Mouse (Mus musculus) erythroblast, embryonic 14.5 days (primary cell): Measurements from ENCODE around the gene Grk5. TPM values are rescaled to one million over a fixed set of nuclear protein-coding genes. Genes with fewer than 3 reads are reported as not detected.

Experiments
- H3K27me3 ChIP-seq: 2 replicates; pipeline ENCODE4 v1.6.1; 2012; ENCODE audit warnings: inconsistent platforms; ENCODE audit not compliant: control insufficient read depth
- H3K36me3 ChIP-seq: 2 replicates; pipeline ENCODE4 v1.6.1; 2012; ENCODE audit warnings: mild to moderate bottlenecking, inconsistent platforms; ENCODE audit not compliant: control insufficient read depth
- H3K4me1 ChIP-seq: 2 replicates; pipeline ENCODE4 v1.6.1; 2012; ENCODE audit warnings: inconsistent platforms; ENCODE audit not compliant: control insufficient read depth
- H3K4me3 ChIP-seq: replicated peaks from 2 replicates; pipeline ENCODE3; 2012; ENCODE audit warnings: moderate library complexity, mild to moderate bottlenecking, inconsistent platforms
- H3K9me3 ChIP-seq: 2 replicates; pipeline ENCODE4 v1.6.1; 2012; ENCODE audit warnings: low read length, inconsistent platforms, mixed read lengths; ENCODE audit not compliant: control insufficient read depth
- GATA1 ChIP-seq: IDR thresholded peaks from 2 replicates; pipeline ENCODE4 v1.6.1; 2012; ENCODE audit warnings: low read length, inconsistent platforms, mixed read lengths
- TAL1 ChIP-seq: IDR thresholded peaks from 3 replicates; pipeline ENCODE4 v1.6.1; 2012; ENCODE audit warnings: low read length, inconsistent platforms, mixed read lengths
- polyA plus RNA-seq: library from polyadenylated mRNA; stranded (reverse); fragments of >175 nt; gene quantifications from 2 replicates; pipeline ENCODE4 v1.2.3, GENCODE M21; 2012

Grk5 gene
- polyA plus RNA-seq, 1 experiment = 0.06 TPM

GRCm38 (mm10) chr19:61056783-61057410, 167.3 kb downstream of the Grk5 start:
- no peak for TF ChIP-seq GATA1
- no peak for TF ChIP-seq TAL1
- Histone ChIP-seq H3K4me1 (no peaks in the 10 kb centered on the region), H3K9me3 (no peaks in the 10 kb centered on the region), H3K4me3 (no peak overlapping the region), H3K27me3 (no peaks in the 10 kb centered on the region), H3K36me3 (no peaks in the 10 kb centered on the region)

DNA sequence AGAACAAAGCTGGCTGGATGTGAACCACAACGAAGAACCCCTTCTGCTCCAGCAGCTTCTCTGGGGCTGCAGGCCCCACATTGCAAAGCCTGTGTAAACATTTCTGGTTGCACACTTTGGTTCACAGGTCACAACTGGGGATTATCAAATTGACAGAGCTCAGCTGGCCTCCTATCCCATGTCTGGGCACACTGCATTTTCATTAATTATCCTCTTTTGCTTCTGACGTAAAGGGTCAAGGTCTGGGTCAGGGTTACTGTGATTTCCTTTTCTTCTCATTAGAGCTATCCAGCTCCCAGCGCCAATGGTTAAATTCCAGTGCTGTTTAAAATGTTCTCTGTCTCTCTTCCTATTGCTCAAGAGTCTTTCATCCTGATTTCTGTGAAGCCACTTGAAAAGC, 168.0 kb downstream of the Grk5 start:
- TF ChIP-seq GATA1 (no peak), TAL1 (no peak)
- no peaks in the 10 kb centered on the region for H3K4me1 ChIP-seq
- H3K4me3 ChIP-seq = no peak overlapping the region
- H3K27me3 ChIP-seq = no peaks in the 10 kb centered on the region
- H3K9me3 ChIP-seq = no peaks in the 10 kb centered on the region
- no peaks in the 10 kb centered on the region for H3K36me3 ChIP-seq

DNA sequence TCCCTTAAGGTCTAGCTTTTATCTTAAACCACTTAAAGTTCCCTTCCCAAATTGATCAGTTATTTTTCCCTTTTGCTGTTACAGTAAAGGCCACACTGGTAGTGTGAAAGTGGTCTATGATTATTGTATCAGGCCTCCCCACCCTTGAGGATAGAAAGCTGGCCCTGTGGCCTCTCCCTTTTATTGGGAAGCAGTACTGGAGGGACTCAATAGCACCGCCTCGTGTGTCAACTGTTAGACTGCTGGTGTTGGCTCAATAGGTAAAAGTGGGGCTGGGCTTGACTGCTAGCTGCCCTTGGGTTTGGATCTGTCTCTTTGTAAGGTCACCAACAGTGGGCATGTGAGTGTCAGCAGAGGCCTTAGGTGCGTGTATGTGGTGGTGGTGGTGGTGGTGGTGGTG, 174.8 kb downstream of the Grk5 start:
- Histone ChIP-seq H3K4me1 (no peaks in the 10 kb centered on the region), H3K27me3 (no peaks in the 10 kb centered on the region), H3K9me3 (no peaks in the 10 kb centered on the region), H3K4me3 (no peak overlapping the region), H3K36me3 (no peaks in the 10 kb centered on the region)
- no peak for TF ChIP-seq GATA1
- no peak for TF ChIP-seq TAL1

GRCm38 (mm10) chr19:61065011-61065410, 175.5 kb downstream of the Grk5 start:
- H3K36me3 ChIP-seq = no peaks in the 10 kb centered on the region
- H3K4me3 ChIP-seq = no peak overlapping the region
- H3K9me3 ChIP-seq = no peaks in the 10 kb centered on the region
- TF ChIP-seq GATA1 (no peak), TAL1 (no peak)
- H3K27me3 ChIP-seq = no peaks in the 10 kb centered on the region
- no peaks in the 10 kb centered on the region for H3K4me1 ChIP-seq

- TF ChIP-seq TAL1 (no peak), GATA1 (no peak)
- no peak overlapping the region for H3K4me3 ChIP-seq
- no peaks in the 10 kb centered on the region for H3K9me3 ChIP-seq
- H3K4me1 ChIP-seq = peaks cover 6% of the 10 kb centered on the region
- H3K27me3 ChIP-seq = no peaks in the 10 kb centered on the region
- no peaks in the 10 kb centered on the region for H3K36me3 ChIP-seq
These were observed 189.1 kb downstream of the Grk5 start for GRCm38 (mm10) chr19:61078622-61079021.

GRCm38 (mm10) chr19:61080251-61080749, 190.8 kb downstream of the Grk5 start:
- Histone ChIP-seq H3K36me3 (no peaks in the 10 kb centered on the region), H3K4me3 (no peak overlapping the region), H3K4me1 (peaks cover 10% of the 10 kb centered on the region), H3K9me3 (no peaks in the 10 kb centered on the region), H3K27me3 (no peaks in the 10 kb centered on the region)
- TF ChIP-seq TAL1 (no peak), GATA1 (no peak)

DNA sequence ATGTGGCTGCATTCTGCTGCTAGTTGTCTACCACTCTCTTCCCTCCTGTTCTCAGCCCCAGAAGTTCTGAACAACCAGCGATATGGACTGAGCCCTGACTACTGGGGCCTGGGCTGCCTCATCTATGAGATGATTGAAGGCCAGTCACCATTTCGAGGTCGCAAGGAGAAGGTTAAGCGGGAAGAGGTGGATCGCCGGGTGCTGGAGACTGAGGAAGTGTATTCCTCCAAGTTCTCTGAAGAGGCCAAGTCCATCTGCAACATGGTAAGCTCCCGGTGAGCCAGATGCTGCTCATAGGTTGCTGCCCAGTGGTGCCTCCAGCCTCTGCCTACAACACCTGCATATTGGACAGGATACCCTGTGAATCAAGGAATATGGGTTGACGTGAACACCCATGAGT, 193.5 kb downstream of the Grk5 start:
- H3K27me3 ChIP-seq = no peaks in the 10 kb centered on the region
- peaks cover 11% of the 10 kb centered on the region for H3K4me1 ChIP-seq
- no peaks in the 10 kb centered on the region for H3K9me3 ChIP-seq
- TF ChIP-seq GATA1 (no peak), TAL1 (no peak)
- H3K4me3 ChIP-seq = no peak overlapping the region
- H3K36me3 ChIP-seq = no peaks in the 10 kb centered on the region

DNA sequence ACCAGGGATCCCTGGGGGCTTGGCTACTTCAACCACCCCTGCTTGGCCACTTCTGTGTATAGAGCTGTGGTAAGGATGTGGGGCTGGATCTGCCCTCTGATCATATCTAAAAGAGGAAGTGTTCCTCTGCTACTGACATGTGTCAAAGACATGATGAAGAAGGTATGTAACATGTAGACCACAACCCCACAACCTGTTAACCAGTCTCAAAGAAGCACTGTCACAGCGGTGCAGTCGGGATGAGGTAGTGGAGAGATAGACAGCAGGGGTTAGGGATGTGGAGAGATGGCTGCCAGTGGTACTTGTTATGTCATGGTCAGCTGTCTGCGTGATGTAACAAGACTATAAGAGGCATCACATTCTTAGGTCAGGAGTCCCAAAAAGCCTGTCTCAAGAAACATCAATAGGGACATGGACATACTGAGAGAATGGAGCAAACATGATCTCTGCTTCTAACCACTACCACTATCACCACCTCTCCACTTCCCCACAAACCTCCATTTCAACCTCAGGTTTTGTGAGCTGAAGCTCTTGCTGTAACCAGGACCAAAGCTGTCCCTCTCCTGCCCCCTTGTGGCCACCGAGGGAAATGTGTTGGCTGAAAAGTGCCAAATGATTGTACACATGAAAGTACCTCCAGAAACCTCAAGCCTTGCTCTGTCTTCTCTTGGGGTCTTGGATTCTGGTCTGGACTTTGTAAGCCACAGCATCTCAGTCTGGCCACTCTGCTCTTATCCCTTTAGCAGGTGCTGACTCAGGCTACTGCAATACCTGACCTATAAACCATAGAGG, 194.8 kb downstream of the Grk5 start:
- no peak for TF ChIP-seq TAL1
- TF ChIP-seq GATA1 = no peak
- Histone ChIP-seq H3K27me3 (no peaks in the 10 kb centered on the region), H3K4me1 (peaks cover 5% of the 10 kb centered on the region), H3K9me3 (no peaks in the 10 kb centered on the region), H3K4me3 (no peak overlapping the region), H3K36me3 (no peaks in the 10 kb centered on the region)

DNA sequence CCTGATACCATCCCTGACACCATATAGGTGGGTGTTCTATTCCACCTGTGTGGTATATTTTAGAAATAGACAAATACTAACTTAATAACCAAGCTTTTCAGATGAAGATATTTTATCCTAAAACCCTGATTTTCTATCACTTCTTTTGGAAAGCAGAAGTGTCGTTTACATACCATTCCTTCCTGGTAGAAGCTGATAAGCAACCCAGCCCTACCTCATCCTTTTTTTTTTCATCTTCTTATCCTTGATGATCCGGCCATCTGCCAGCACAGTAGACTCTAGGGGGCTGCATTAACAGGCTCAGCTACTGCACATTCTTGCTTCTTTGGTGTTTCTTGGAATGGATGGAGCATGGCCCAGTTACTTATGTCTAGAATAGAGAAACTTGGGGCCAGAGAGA, 195.7 kb downstream of the Grk5 start:
- H3K27me3 ChIP-seq = no peaks in the 10 kb centered on the region
- no peaks in the 10 kb centered on the region for H3K36me3 ChIP-seq
- TF ChIP-seq TAL1 = no peak
- no peak for TF ChIP-seq GATA1
- H3K4me3 ChIP-seq = no peak overlapping the region
- H3K9me3 ChIP-seq = no peaks in the 10 kb centered on the region
- H3K4me1 ChIP-seq = peaks cover 5% of the 10 kb centered on the region
